Mouse (Mus musculus) heart, embryonic 13.5 days (tissue): ENCODE data around the gene Spag5. TPM values are rescaled to one million over a fixed set of nuclear protein-coding genes. Genes with fewer than 3 reads are reported as not detected.

Experiments
- ATAC-seq: fragments of 200-750 bp; cut with Nextera tagmentation; 2 replicates; pipeline ENCODE4 v1.8.0; 2017; ENCODE audit warnings: moderate TSS enrichment; ENCODE audit not compliant: insufficient number of reproducible peaks, low FRiP score, low TSS enrichment; ENCODE audit errors: extremely low read depth
- H3K27ac ChIP-seq: fragments of 300-500 bp; sonication (generic); replicated peaks from 2 replicates; pipeline ENCODE4 v1.5.1; 2015; ENCODE audit warnings: moderate library complexity, mild to moderate bottlenecking, inconsistent platforms
- H3K27me3 ChIP-seq: fragments of 300-500 bp; sonication (generic); replicated peaks from 2 replicates; pipeline ENCODE4 v1.6.1; 2015; ENCODE audit warnings: mild to moderate bottlenecking, inconsistent platforms
- H3K36me3 ChIP-seq: fragments of 300-500 bp; sonication (generic); 2 replicates; pipeline ENCODE4 v1.6.1; 2015; ENCODE audit warnings: mild to moderate bottlenecking, inconsistent platforms
- H3K4me1 ChIP-seq: fragments of 300-500 bp; sonication (generic); 2 replicates; pipeline ENCODE4 v1.6.1; 2015; ENCODE audit warnings: inconsistent platforms
- H3K4me2 ChIP-seq: fragments of 300-500 bp; sonication (generic); 2 replicates; pipeline ENCODE4 v1.6.1; 2015; ENCODE audit warnings: inconsistent platforms, mild to moderate bottlenecking, moderate library complexity
- H3K4me3 ChIP-seq: fragments of 300-500 bp; sonication (generic); 2 replicates; pipeline ENCODE4 v1.5.1; 2015; ENCODE audit warnings: moderate library complexity, mild to moderate bottlenecking, inconsistent platforms
- H3K9ac ChIP-seq: fragments of 300-500 bp; sonication (generic); 2 replicates; pipeline ENCODE4 v1.6.1; 2015; ENCODE audit warnings: inconsistent platforms, mild to moderate bottlenecking, moderate library complexity
- H3K9me3 ChIP-seq: fragments of 300-500 bp; sonication (generic); 2 replicates; pipeline ENCODE4 v1.6.1; 2016; ENCODE audit warnings: inconsistent platforms
- WGBS: fragments of 180-500 bp; shearing (Covaris S2); methylation state at CpG from one replicate; pipeline ENCODE4 v1.1.7; 2015; ENCODE audit warnings: mixed read lengths; 5-methylcytosine and 5-hydroxymethylcytosine counted together
- polyA plus RNA-seq: library from polyadenylated mRNA; unstranded; fragments of >200 nt; fragmentation: Nextera tagmentation; extraction: Ambion mirVana; gene quantifications from 2 replicates; pipeline ENCODE4 v1.2.1, GENCODE M21; 2015

The Spag5 gene
- polyA plus RNA-seq, 1 experiment from 2014 or later: 24.5 TPM

DNA sequence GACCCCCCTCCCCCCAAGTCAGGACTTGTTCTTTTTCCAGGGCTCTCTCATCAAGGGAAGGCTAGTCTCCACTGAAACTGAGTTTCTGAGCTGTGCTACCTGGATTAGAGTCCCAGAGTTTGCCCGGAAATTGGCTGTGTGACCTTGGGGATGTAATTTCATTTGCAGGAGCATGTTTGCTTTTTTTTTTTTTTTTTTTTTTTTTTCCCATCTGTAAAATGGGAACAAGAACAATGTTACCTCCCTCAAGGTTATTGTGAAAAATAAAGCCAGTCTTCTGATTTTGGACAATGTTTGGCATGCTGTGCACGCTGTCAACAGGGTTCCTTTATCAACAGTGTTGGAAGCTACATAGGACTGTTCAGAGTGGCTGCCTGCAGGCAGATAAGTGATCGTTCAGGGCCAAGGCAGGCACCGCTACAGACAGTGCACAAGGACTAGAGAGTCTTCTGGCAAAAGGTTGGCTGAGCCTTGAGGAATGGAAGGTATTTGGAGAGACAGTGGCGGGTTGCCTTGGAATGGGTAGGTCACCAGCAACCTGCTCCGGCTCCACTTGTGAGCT, 43.1 kb downstream of the Spag5 start:
- H3K4me3 ChIP-seq: peak overlapping the region; percentile 94
- H3K27me3 ChIP-seq: no peaks in the 10 kb centered on the region
- peaks cover 51% of the 10 kb centered on the region for H3K4me1 ChIP-seq
- no peak for ATAC-seq
- H3K36me3 ChIP-seq: peaks cover 40% of the 10 kb centered on the region
- no peaks in the 10 kb centered on the region for H3K9me3 ChIP-seq
- peak overlapping the region; percentile 88 for H3K27ac ChIP-seq
- H3K4me2 ChIP-seq: peak overlapping the region; percentile 94
- WGBS: 42% methylated on average over 6 of the region's 6 CpGs
- peak overlapping the region; percentile 96 for H3K9ac ChIP-seq

- Histone ChIP-seq H3K27ac (peak overlapping the region; percentile 88), H3K9ac (peak overlapping the region; percentile 96), H3K4me2 (peak overlapping the region; percentile 94), H3K4me1 (peaks cover 57% of the 10 kb centered on the region), H3K27me3 (no peaks in the 10 kb centered on the region), H3K36me3 (peaks cover 34% of the 10 kb centered on the region), H3K4me3 (peak overlapping the region; percentile 94), H3K9me3 (no peaks in the 10 kb centered on the region)
- 31% methylated on average over 8 of the region's 8 CpGs for WGBS
- ATAC-seq: no peak
Observed at GRCm38 (mm10) chr11:78344890-78345715, 43.8 kb downstream of the Spag5 start.

GRCm38 (mm10) chr11:78345801-78346200, 44.5 kb downstream of the Spag5 start:
- peaks cover 59% of the 10 kb centered on the region for H3K4me1 ChIP-seq
- peak overlapping the region; percentile 88 for H3K27ac ChIP-seq
- no peaks in the 10 kb centered on the region for H3K9me3 ChIP-seq
- peak overlapping the region; percentile 96 for H3K9ac ChIP-seq
- no peak for ATAC-seq
- peak overlapping the region; percentile 94; the same call in 1 of the 2 replicates for H3K4me2 ChIP-seq
- 60% methylated on average over 7 of the region's 7 CpGs for WGBS
- H3K36me3 ChIP-seq: peaks cover 27% of the 10 kb centered on the region
- H3K4me3 ChIP-seq: no peak overlapping the region
- H3K27me3 ChIP-seq: no peaks in the 10 kb centered on the region

DNA sequence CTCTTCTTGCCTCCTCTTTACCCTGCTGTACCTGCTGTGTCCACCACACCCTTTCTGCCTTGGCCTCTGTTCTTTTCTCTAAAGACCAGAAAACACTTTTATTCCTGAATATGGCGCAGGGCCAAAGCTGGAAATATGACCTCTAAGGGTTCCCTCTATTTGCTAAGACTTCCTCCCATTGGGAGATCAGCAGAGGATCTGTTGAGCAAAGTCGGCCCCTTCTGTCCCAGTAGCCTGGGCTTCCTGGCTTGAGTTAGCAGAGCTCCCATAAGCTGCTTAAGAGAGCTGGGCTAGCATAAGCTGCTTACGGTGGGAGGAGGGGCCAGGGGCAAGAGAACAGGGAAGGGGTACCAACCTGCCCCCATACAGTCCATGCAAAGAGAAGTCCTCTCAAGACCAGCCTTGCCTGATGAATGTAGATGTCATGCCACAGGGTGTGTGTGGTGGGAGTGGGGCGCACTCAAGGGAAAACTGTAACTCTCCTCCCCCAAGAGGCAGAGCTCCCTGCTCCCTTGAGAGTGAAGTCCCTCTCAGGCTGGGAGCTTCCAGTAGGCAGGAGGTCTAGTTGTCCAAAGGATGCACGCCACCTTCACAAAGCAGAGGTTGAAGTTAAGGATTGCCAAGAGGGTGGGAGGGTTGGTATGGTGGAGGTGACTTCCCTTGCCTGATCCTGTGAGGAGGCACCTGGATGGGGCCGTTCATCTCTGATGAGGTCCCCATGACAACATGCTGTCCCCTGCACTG, 45.2 kb downstream of the Spag5 start:
- Histone ChIP-seq H3K36me3 (peaks cover 20% of the 10 kb centered on the region), H3K4me2 (no peak overlapping the region), H3K9me3 (no peaks in the 10 kb centered on the region), H3K9ac (peak overlapping the region; percentile 42; the same call in 1 of the 2 replicates), H3K4me3 (no peak overlapping the region), H3K27ac (0 out of 2 replicates have a peak overlapping the region, but pooled peaks have one; percentile 18), H3K4me1 (peaks cover 59% of the 10 kb centered on the region), H3K27me3 (no peaks in the 10 kb centered on the region)
- 77% methylated on average over 6 of the region's 6 CpGs for WGBS
- no peak for ATAC-seq

GRCm38 (mm10) chr11:78347070-78347754, 45.9 kb downstream of the Spag5 start:
- no peak overlapping the region for H3K4me2 ChIP-seq
- no peak overlapping the region for H3K27ac ChIP-seq
- ATAC-seq: no peak
- H3K9ac ChIP-seq: no peak overlapping the region
- peaks cover 19% of the 10 kb centered on the region for H3K36me3 ChIP-seq
- H3K9me3 ChIP-seq: no peaks in the 10 kb centered on the region
- H3K4me1 ChIP-seq: peaks cover 59% of the 10 kb centered on the region
- no peak overlapping the region for H3K4me3 ChIP-seq
- 91% methylated on average over 10 of the region's 10 CpGs for WGBS
- H3K27me3 ChIP-seq: no peaks in the 10 kb centered on the region

DNA sequence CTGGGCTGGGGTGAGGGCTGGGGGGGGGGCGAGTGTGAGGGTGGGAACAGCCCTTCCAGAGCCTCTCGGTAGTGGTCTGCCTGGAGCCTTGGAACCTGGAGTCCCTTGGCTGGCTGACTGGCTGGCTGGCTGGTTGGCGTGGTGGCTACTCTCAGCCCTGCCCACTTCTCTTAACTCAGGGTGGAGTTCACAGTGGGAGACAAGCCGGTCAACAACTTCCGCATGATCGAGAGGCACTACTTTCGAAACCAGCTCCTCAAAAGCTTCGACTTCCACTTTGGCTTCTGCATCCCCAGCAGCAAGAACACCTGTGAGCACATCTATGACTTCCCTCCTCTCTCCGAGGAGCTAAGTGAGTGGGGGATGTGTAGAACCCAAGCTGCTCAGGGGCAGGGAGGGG, 46.6 kb downstream of the Spag5 start:
- H3K4me2 ChIP-seq: no peak overlapping the region
- no peak for ATAC-seq
- no peaks in the 10 kb centered on the region for H3K9me3 ChIP-seq
- no peak overlapping the region for H3K9ac ChIP-seq
- H3K27ac ChIP-seq: no peak overlapping the region
- 81% methylated on average over 8 of the region's 9 CpGs for WGBS
- peaks cover 19% of the 10 kb centered on the region for H3K36me3 ChIP-seq
- no peaks in the 10 kb centered on the region for H3K27me3 ChIP-seq
- H3K4me3 ChIP-seq: no peak overlapping the region
- H3K4me1 ChIP-seq: peaks cover 55% of the 10 kb centered on the region

GRCm38 (mm10) chr11:78348474-78348873, 47.1 kb downstream of the Spag5 start:
- H3K4me2 ChIP-seq: no peak overlapping the region
- H3K36me3 ChIP-seq: peaks cover 19% of the 10 kb centered on the region
- no peaks in the 10 kb centered on the region for H3K27me3 ChIP-seq
- H3K4me1 ChIP-seq: peaks cover 53% of the 10 kb centered on the region
- 61% methylated on average over 7 of the region's 7 CpGs for WGBS
- H3K9me3 ChIP-seq: no peaks in the 10 kb centered on the region
- no peak for ATAC-seq
- no peak overlapping the region for H3K27ac ChIP-seq
- peak overlapping the region; percentile 1; the same call in 1 of the 2 replicates for H3K9ac ChIP-seq
- H3K4me3 ChIP-seq: no peak overlapping the region

GRCm38 (mm10) chr11:78349441-78350358, 48.4 kb downstream of the Spag5 start:
- H3K4me1 ChIP-seq: peaks cover 43% of the 10 kb centered on the region
- no peak overlapping the region for H3K4me3 ChIP-seq
- WGBS: 65% methylated on average over 4 of the region's 4 CpGs
- H3K4me2 ChIP-seq: no peak overlapping the region
- peak overlapping the region; percentile 49 for H3K27ac ChIP-seq
- no peak for ATAC-seq
- peak overlapping the region; percentile 33; the same call in 1 of the 2 replicates for H3K9ac ChIP-seq
- no peaks in the 10 kb centered on the region for H3K27me3 ChIP-seq
- H3K36me3 ChIP-seq: peaks cover 19% of the 10 kb centered on the region
- no peaks in the 10 kb centered on the region for H3K9me3 ChIP-seq

DNA sequence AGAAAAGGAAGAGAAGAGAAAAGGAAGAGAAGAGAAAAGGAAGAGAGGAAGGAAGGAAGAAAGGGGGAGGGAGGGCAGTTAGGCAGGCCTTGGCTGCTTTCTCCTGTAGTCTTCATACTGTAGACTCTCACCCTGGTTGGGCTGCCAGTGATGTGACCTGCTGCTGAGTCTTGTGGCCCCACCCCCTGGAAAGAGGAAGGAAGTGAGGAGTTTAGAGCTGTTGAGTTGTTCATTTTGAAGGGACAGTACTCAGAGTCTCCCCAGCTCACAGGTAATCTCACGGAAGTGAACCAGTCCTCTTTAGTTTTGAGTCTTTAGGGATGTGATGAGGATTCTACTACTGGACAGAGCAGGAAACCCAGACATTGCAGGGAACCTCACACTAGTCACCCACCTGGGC, 51.8 kb downstream of the Spag5 start:
- peaks cover 11% of the 10 kb centered on the region for H3K36me3 ChIP-seq
- no peak overlapping the region for H3K9ac ChIP-seq
- H3K27ac ChIP-seq: no peak overlapping the region
- H3K9me3 ChIP-seq: no peaks in the 10 kb centered on the region
- 65% methylated on average over 1 of the region's 1 CpGs for WGBS
- ATAC-seq: no peak
- peaks cover 17% of the 10 kb centered on the region for H3K4me1 ChIP-seq
- no peak overlapping the region for H3K4me2 ChIP-seq
- no peak overlapping the region for H3K4me3 ChIP-seq
- H3K27me3 ChIP-seq: peaks cover 11% of the 10 kb centered on the region; the same call in 1 of the 2 replicates

DNA sequence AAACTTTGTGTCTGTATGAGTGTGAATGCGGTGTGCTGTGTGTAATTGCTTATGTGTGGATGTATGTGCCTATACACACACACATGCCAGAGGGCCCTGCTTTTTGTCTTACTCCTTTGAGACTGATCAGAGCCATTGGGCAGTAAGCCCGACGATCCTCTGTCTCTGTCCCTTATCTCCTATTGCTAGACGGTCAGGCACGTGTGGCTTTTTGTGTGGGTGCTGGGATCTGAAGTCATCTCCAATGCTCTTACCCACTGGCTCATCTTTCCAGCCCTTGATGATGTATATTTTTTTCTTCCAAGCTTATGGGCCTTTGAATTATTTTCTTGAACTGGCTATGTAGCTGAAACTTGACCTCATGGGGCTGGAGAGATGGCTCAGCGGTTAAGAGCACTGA, 53.6 kb downstream of the Spag5 start:
- no peak overlapping the region for H3K4me3 ChIP-seq
- H3K9ac ChIP-seq: no peak overlapping the region
- H3K27ac ChIP-seq: no peak overlapping the region
- no peak overlapping the region for H3K4me2 ChIP-seq
- ATAC-seq: no peak
- no peaks in the 10 kb centered on the region for H3K36me3 ChIP-seq
- H3K27me3 ChIP-seq: peaks cover 25% of the 10 kb centered on the region
- WGBS: 54% methylated on average over 6 of the region's 6 CpGs
- peaks cover 3% of the 10 kb centered on the region for H3K4me1 ChIP-seq
- H3K9me3 ChIP-seq: no peaks in the 10 kb centered on the region
